Mouse (Mus musculus) liver, embryonic 13.5 days (tissue): ENCODE results near the gene Vmn1r213. TPM values are rescaled to one million over a fixed set of nuclear protein-coding genes. Genes with fewer than 3 reads are reported as not detected.

Source experiments
- ATAC-seq: fragments of 200-750 bp; cut with Nextera tagmentation; 2 replicates; pipeline ENCODE4 v1.8.0; 2017; ENCODE audit warnings: low read depth, mild to moderate bottlenecking, moderate number of reproducible peaks, moderate library complexity
- DNase-seq: peaks from one replicate; pipeline ENCODE4 v3.0.0; 2022
- H3K27ac ChIP-seq: fragments of 300-500 bp; sonication (generic); 2 replicates; pipeline ENCODE4 v1.5.1; 2015; ENCODE audit warnings: moderate library complexity, mild to moderate bottlenecking, inconsistent platforms
- H3K27me3 ChIP-seq: fragments of 300-500 bp; sonication (generic); 2 replicates; pipeline ENCODE4 v1.6.1; 2015; ENCODE audit warnings: mild to moderate bottlenecking, inconsistent platforms
- H3K36me3 ChIP-seq: fragments of 300-500 bp; sonication (generic); 2 replicates; pipeline ENCODE4 v1.6.1; 2015; ENCODE audit warnings: mild to moderate bottlenecking, inconsistent platforms
- H3K4me1 ChIP-seq: fragments of 300-500 bp; sonication (generic); replicated peaks from 2 replicates; pipeline ENCODE4 v1.6.1; 2015; ENCODE audit warnings: inconsistent platforms
- H3K4me2 ChIP-seq: fragments of 300-500 bp; sonication (generic); 2 replicates; pipeline ENCODE4 v1.6.1; 2015; ENCODE audit warnings: inconsistent platforms, mild to moderate bottlenecking, moderate library complexity
- H3K4me3 ChIP-seq: fragments of 300-500 bp; sonication (generic); replicated peaks from 2 replicates; pipeline ENCODE4 v1.5.1; 2015; ENCODE audit warnings: mild to moderate bottlenecking, inconsistent platforms
- H3K9ac ChIP-seq: fragments of 300-500 bp; sonication (generic); 2 replicates; pipeline ENCODE4 v1.6.1; 2015; ENCODE audit warnings: mild to moderate bottlenecking, inconsistent platforms
- H3K9me3 ChIP-seq: fragments of 300-500 bp; sonication (generic); replicated peaks from 2 replicates; pipeline ENCODE4 v1.6.1; 2016; ENCODE audit warnings: inconsistent platforms
- WGBS: fragments of 180-500 bp; shearing (Covaris S2); methylation state at CpG from one replicate; pipeline ENCODE4 v1.1.7; 2015; ENCODE audit not compliant: insufficient replicate concordance; 5-methylcytosine and 5-hydroxymethylcytosine counted together
- polyA plus RNA-seq: library from polyadenylated mRNA; unstranded; fragments of >200 nt; fragmentation: Nextera tagmentation; extraction: Ambion mirVana; gene quantifications from 2 replicates; pipeline ENCODE4 v1.2.1, GENCODE M21; 2015

Vmn1r213 gene
- polyA plus RNA-seq = not detected in 2 replicates

DNA sequence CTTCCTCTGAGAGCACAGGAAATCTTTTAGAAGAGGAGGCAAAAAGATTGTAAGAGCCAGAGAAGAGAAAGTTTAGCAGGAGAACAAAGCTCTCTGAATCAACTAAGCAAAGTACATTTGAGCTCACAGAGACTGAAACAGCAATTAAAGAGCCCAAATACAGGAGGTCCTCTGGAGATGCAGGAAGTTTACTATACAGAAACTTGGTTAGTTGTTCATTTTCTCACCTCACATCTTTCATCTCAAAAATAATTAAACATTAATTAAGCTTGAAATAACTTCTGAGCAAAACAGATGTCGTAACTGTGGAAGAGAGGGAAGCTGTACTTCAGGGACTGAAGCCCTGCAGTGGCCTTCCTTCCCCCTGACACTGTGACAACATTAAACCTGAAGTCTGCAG, at the start of gene Vmn1r213:
Vmn1r213 (plus strand) TSS at position 301 of the 400 bp plus-strand sequence.
- H3K4me1 ChIP-seq = no peaks in the 10 kb centered on the region
- no peak for DNase-seq
- no peak within 1 kb of the TSS for H3K4me2 ChIP-seq
- no peak within 1 kb of the TSS for H3K9ac ChIP-seq
- WGBS = 47% methylated on average over 1 of the region's 1 CpGs
- no peak for ATAC-seq
- no peaks in the 10 kb centered on the region for H3K36me3 ChIP-seq
- H3K27ac ChIP-seq = no peak within 1 kb of the TSS
- H3K27me3 ChIP-seq = no peaks in the 10 kb centered on the region
- H3K4me3 ChIP-seq = no peak within 1 kb of the TSS
- no peaks in the 10 kb centered on the region for H3K9me3 ChIP-seq

DNA sequence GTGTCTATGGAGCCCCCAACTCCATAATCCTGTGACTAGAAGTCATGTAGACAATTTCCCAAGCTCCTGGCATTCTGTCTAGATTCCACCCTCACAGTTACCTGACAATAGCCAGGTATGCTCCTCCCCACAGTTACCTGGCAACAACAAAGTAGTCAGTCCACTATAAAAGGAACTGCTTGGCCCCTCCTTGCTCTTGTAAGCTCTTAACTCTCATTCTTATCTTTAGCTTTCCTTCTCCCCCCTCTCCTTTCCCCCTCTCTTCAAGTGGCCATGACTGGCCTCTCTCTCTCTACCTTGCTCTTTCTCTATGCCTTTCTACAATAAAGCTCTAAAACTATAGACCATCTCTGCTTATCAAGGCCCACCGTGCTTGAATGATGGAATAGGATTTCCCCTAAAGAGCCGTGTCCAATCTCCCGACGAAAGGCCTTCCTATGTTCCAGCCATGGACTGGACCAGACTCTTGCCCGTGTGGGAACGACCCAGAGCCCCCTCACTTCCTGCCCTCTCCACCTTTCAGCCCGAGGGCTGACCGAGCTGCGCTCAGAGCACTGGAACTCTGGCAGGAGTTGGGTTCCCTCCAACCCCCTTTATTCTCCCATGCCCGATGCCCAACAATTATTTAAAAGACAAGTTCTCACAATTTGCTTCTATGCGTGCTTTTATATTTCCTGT, 17.1 kb upstream of the Vmn1r213 start:
- Histone ChIP-seq H3K27ac (no peak overlapping the region), H3K27me3 (no peaks in the 10 kb centered on the region), H3K4me3 (no peak overlapping the region), H3K4me1 (no peaks in the 10 kb centered on the region), H3K9ac (no peak overlapping the region), H3K4me2 (no peak overlapping the region), H3K36me3 (no peaks in the 10 kb centered on the region), H3K9me3 (no peaks in the 10 kb centered on the region)
- WGBS = 68% methylated on average over 11 of the region's 11 CpGs
- ATAC-seq = no peak
- no peak for DNase-seq

DNA sequence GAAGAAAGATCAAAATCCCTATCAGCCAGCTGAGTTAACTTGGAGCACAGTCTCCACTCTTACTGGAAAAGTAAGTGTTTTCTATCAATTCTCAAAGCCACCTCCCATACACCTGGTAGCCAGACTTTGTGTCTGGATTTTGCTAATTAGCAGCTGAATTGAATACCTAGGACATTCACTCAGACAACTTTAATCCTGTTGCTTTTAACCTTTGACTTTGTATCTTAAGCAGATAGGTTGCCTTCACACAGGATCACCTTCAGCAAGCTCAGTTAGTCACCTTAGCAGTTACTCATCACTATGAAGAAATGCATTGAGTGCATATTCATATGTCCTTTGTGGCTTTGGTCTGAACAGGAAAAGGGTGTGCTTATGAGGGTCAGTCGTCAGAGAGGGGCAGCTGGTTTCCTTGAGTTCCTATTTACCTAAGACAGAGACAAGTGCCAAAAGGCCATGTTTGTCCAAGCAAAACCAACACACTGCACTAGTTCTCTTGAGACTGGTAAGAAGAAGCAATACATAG, 15.2 kb upstream of the Vmn1r213 start:
- Histone ChIP-seq H3K4me2 (no peak overlapping the region), H3K9me3 (no peaks in the 10 kb centered on the region), H3K4me1 (no peaks in the 10 kb centered on the region), H3K4me3 (no peak overlapping the region), H3K27me3 (no peaks in the 10 kb centered on the region), H3K36me3 (no peaks in the 10 kb centered on the region), H3K27ac (no peak overlapping the region), H3K9ac (no peak overlapping the region)
- ATAC-seq = no peak
- 39% methylated on average over 1 of the region's 1 CpGs for WGBS
- no peak for DNase-seq

DNA sequence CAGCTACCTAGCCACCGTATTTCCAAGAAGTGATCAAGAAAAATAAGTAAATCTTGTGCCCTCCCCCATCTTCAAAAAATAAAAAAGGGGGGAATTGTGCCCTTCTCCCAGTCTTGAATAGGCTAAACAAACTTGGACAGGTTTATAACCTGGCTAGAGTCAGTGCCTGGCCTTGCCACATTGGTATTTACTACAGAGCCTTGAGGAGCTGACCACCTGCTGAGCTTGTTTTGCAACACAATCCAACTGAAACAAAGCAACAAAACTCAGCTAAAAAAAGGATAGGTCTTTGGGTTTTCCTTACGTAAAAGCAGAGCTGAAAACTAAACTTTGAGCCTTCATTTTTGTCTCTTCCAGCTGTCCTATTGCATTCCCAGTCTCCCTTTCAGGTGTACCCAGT, 14.7 kb upstream of the Vmn1r213 start:
- no peaks in the 10 kb centered on the region for H3K4me1 ChIP-seq
- H3K9me3 ChIP-seq = no peaks in the 10 kb centered on the region
- no peak overlapping the region for H3K4me2 ChIP-seq
- H3K27ac ChIP-seq = no peak overlapping the region
- H3K9ac ChIP-seq = no peak overlapping the region
- no peak overlapping the region for H3K4me3 ChIP-seq
- H3K27me3 ChIP-seq = no peaks in the 10 kb centered on the region
- 44% methylated on average over 2 of the region's 2 CpGs for WGBS
- no peaks in the 10 kb centered on the region for H3K36me3 ChIP-seq
- DNase-seq (no peak), ATAC-seq (no peak)

DNA sequence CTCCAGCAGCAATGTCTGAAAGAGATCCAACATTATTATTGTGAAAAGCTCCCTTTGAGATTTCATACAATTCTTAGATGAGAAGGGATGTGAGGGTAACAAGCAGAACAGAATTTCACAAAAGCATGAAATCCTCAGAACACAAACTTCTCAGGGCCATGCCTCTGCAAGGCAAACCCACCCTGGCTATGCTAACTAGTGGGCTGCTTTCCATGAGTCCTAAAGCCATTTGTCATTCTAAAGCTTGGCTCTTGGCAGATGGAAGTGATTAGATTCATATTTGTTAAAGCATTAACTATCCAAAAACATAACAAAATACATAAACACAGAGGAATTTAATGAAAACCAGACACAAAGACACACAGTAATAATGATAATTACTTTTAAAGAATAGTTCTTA, 10.7 kb downstream of the Vmn1r213 start:
- Histone ChIP-seq H3K9ac (no peak overlapping the region), H3K4me1 (no peaks in the 10 kb centered on the region), H3K27ac (no peak overlapping the region), H3K4me2 (no peak overlapping the region), H3K9me3 (no peaks in the 10 kb centered on the region), H3K4me3 (no peak overlapping the region), H3K27me3 (no peaks in the 10 kb centered on the region), H3K36me3 (no peaks in the 10 kb centered on the region)
- DNase-seq (no peak), ATAC-seq (no peak)

DNA sequence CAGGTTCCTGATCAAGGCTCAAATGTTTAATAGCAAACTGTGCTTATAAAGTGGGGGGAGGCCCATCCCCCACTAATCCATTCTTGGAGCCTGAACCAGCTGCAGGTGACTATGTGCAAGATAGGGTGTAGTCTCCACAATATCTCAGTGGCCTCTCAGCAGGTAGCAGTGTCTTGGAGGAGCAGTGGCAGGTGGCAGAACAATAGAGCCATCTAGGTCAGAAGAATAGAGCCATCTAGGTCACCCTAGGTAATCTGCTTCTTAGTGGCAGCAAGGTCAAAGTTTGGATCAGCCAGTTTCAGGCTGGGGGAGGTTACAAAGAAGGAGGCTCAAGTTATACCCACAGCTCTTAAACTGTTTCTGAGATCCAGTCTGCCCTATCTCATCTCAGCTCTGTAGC, 17.4 kb downstream of the Vmn1r213 start:
- Histone ChIP-seq H3K4me2 (no peak overlapping the region), H3K4me3 (no peak overlapping the region), H3K9me3 (no peaks in the 10 kb centered on the region), H3K27me3 (no peaks in the 10 kb centered on the region), H3K36me3 (no peaks in the 10 kb centered on the region), H3K9ac (no peak overlapping the region), H3K27ac (no peak overlapping the region), H3K4me1 (no peaks in the 10 kb centered on the region)
- DNase-seq (no peak), ATAC-seq (no peak)

DNA sequence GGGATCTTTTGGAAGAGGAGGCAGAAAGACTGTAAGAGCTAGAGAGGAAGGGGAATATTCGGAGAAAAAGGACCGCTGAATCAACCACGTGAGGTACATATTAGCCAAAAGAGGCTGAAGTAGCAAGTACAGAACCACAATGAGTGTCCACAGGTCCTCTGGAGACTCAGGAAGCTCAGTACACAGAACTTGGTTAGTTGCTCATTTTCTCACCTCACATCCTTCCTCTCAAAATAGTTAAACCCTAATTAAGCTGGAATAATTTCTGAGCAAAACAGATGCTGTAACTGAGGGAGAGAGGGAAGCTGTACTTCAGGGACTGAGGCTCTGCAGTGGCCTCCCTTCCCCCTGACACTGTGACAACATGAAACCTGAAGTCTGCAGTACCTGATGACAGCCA, 22.7 kb downstream of the Vmn1r213 start, which contains the start of gene Vmn1r214:
Vmn1r214 (plus strand) TSS at position 301 of the 400 bp plus-strand sequence.
- WGBS = 56% methylated on average over 3 of the region's 3 CpGs
- ATAC-seq (no peak), DNase-seq (no peak)
- no peaks in the 10 kb centered on the region for H3K4me1 ChIP-seq
- H3K36me3 ChIP-seq = no peaks in the 10 kb centered on the region
- no peak within 1 kb of the TSS for H3K4me2 ChIP-seq
- H3K9ac ChIP-seq = no peak within 1 kb of the TSS
- H3K4me3 ChIP-seq = no peak within 1 kb of the TSS
- H3K27ac ChIP-seq = no peak within 1 kb of the TSS
- no peaks in the 10 kb centered on the region for H3K27me3 ChIP-seq
- no peaks in the 10 kb centered on the region for H3K9me3 ChIP-seq

DNA sequence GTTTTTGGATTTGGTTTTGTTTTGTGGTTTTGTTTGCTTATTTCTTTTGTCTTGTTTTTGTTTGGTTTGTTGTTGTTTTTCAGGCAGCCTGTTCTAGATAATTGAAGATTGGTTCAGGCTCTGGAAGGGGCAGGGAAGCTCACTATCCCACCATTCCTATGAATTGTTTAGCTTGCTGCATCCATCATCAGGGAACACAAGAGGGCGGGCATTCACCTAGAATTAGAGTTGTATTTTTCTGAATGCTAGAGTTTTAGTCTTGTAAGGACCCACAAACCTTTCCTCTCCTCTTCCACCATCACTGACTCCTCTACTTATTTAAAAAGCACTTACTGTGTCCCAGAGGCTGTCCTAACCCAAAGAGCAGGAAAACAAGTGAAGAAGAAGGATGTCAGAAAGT, 50.3 kb downstream of the Vmn1r213 start:
- Histone ChIP-seq H3K27me3 (no peaks in the 10 kb centered on the region), H3K4me3 (no peak overlapping the region), H3K9ac (no peak overlapping the region), H3K36me3 (no peaks in the 10 kb centered on the region), H3K9me3 (no peaks in the 10 kb centered on the region), H3K27ac (no peak overlapping the region), H3K4me1 (no peaks in the 10 kb centered on the region), H3K4me2 (no peak overlapping the region)
- DNase-seq = no peak
- ATAC-seq = no peak
- 38% methylated on average over 1 of the region's 1 CpGs for WGBS

Other genes with a start within 250 kb of the Vmn1r213 start
- not detected in 2 replicates for gene Vmn1r208, start 230.3 kb upstream of the Vmn1r213 start, polyA plus RNA-seq
- not detected in 2 replicates for gene Vmn1r209, start 198.0 kb upstream of the Vmn1r213 start, polyA plus RNA-seq
- gene Vmn1r210, start 176.3 kb upstream of the Vmn1r213 start, polyA plus RNA-seq = not detected in 2 replicates
- gene Vmn1r211, start 150.1 kb upstream of the Vmn1r213 start, polyA plus RNA-seq = not detected in 2 replicates
- gene Vmn1r212, start 123.5 kb upstream of the Vmn1r213 start, polyA plus RNA-seq = not detected in 2 replicates
- not detected in 2 replicates for gene Vmn1r214, start 22.8 kb downstream of the Vmn1r213 start, polyA plus RNA-seq
- gene Vmn1r215, start 60.4 kb downstream of the Vmn1r213 start, polyA plus RNA-seq = not detected in 2 replicates
- gene Vmn1r217, start 110.6 kb downstream of the Vmn1r213 start, polyA plus RNA-seq = not detected in 2 replicates
- not detected in 2 replicates for gene Vmn1r218, start 125.5 kb downstream of the Vmn1r213 start, polyA plus RNA-seq
- not detected in 2 replicates for gene Vmn1r219, start 151.7 kb downstream of the Vmn1r213 start, polyA plus RNA-seq
- gene Vmn1r220, start 180.3 kb downstream of the Vmn1r213 start, polyA plus RNA-seq = not detected in 2 replicates
- gene Vmn1r221, start 206.5 kb downstream of the Vmn1r213 start, polyA plus RNA-seq = not detected in 2 replicates
- gene Vmn1r222, start 228.3 kb downstream of the Vmn1r213 start, polyA plus RNA-seq = not detected in 2 replicates
- gene Vmn1r223, start 239.5 kb downstream of the Vmn1r213 start, polyA plus RNA-seq = not detected in 2 replicates